Mouse (Mus musculus): ENCODE results near the gene Ddx60. TPM values are rescaled to one million over a fixed set of nuclear protein-coding genes. Genes with fewer than 3 reads are reported as not detected.

Ddx60 gene
- polyA plus RNA-seq, 1 experiment from 2014 or later = 0.35 TPM

Other genes with a start within 250 kb of the Ddx60 start
- 145 and 146 TPM in 2 replicates for gene Palld, start 25.4 kb upstream of the Ddx60 start, polyA plus RNA-seq (2015; fragmentation: Nextera tagmentation; extraction: Ambion mirVana)
- gene Anxa10, start 195.1 kb downstream of the Ddx60 start, polyA plus RNA-seq (2015; fragmentation: Nextera tagmentation; extraction: Ambion mirVana) = not detected in 2 replicates

Measured in embryonic facial prominence, embryonic 13.5 days (tissue).